Mouse (Mus musculus): Measurements from ENCODE around the gene Dgkz. TPM values are rescaled to one million over a fixed set of nuclear protein-coding genes. Genes with fewer than 3 reads are reported as not detected.

Gene Dgkz
- polyA plus RNA-seq, 1 experiment from 2014 or later = 18.6 TPM

GRCm38 (mm10) chr2:91903171-91903925, 72.3 kb downstream of the Dgkz start:
- WGBS = 88% methylated on average over 3 of the region's 3 CpGs
- no peak overlapping the region for H3K9ac ChIP-seq (ENCODE audit: low read length)

GRCm38 (mm10) chr2:91902336-91902735, 73.3 kb downstream of the Dgkz start:
- WGBS = 72% methylated on average over 5 of the region's 5 CpGs

More at GRCm38 (mm10) chr2:91903171-91903925, 72.3 kb downstream of the Dgkz start:
- DNase-seq (ENCODE audit: low spot score) (no peak), ATAC-seq (ENCODE audit: low FRiP score, low TSS enrichment) (no peak)
- Histone ChIP-seq H3K4me2 (replicated peaks; ENCODE audit: low read depth) (no peak overlapping the region), H3K4me1 (replicated peaks; ENCODE audit: control insufficient read depth, insufficient read depth) (no peaks in the 10 kb centered on the region; the same call in 1 of the 2 replicates), H3K27ac (replicated peaks) (no peak overlapping the region), H3K9me3 (ENCODE audit: control insufficient read depth, low read length) (no peaks in the 10 kb centered on the region), H3K4me3 (ENCODE audit: low read depth, low read length) (no peak overlapping the region), H3K27me3 (ENCODE audit: control insufficient read depth, insufficient read depth, low read length) (no peaks in the 10 kb centered on the region), H3K36me3 (ENCODE audit: control insufficient read depth, insufficient read depth, low read length) (peaks cover 2% of the 10 kb centered on the region; the same call in 1 of the 2 replicates)
- TF ChIP-seq CTCF (IDR thresholded peaks at IDR 0.05; ENCODE audit: low read depth) (no peak), EP300 (optimal IDR thresholded peaks at IDR 0.05) (no peak)

GRCm38 (mm10) chr2:91900431-91900830, 75.2 kb downstream of the Dgkz start:
- H3K27me3 ChIP-seq (ENCODE audit: control insufficient read depth, insufficient read depth, low read length) = no peaks in the 10 kb centered on the region
- 86% methylated on average over 8 of the region's 8 CpGs for WGBS
- H3K9me3 ChIP-seq (ENCODE audit: control insufficient read depth, low read length) = no peaks in the 10 kb centered on the region
- H3K9ac ChIP-seq (ENCODE audit: low read length) = no peak overlapping the region
- no peak overlapping the region for H3K4me2 ChIP-seq (replicated peaks; ENCODE audit: low read depth)
- no peak overlapping the region for H3K4me3 ChIP-seq (ENCODE audit: low read depth, low read length)
- no peak for DNase-seq (ENCODE audit: low spot score)
- ATAC-seq (ENCODE audit: low FRiP score, low TSS enrichment) = no peak
- no peak for TF ChIP-seq EP300 (optimal IDR thresholded peaks at IDR 0.05)
- TF ChIP-seq CTCF (IDR thresholded peaks at IDR 0.05; ENCODE audit: low read depth) = no peak
- peaks cover 2% of the 10 kb centered on the region; the same call in 1 of the 2 replicates for H3K36me3 ChIP-seq (ENCODE audit: control insufficient read depth, insufficient read depth, low read length)
- H3K4me1 ChIP-seq (replicated peaks; ENCODE audit: control insufficient read depth, insufficient read depth) = no peaks in the 10 kb centered on the region; the same call in 1 of the 2 replicates
- no peak overlapping the region for H3K27ac ChIP-seq (replicated peaks)

More at GRCm38 (mm10) chr2:91902336-91902735, 73.3 kb downstream of the Dgkz start:
- Histone ChIP-seq H3K9me3 (ENCODE audit: control insufficient read depth, low read length) (no peaks in the 10 kb centered on the region), H3K27me3 (ENCODE audit: control insufficient read depth, insufficient read depth, low read length) (no peaks in the 10 kb centered on the region), H3K27ac (replicated peaks) (no peak overlapping the region), H3K36me3 (ENCODE audit: control insufficient read depth, insufficient read depth, low read length) (peaks cover 2% of the 10 kb centered on the region; the same call in 1 of the 2 replicates), H3K4me2 (replicated peaks; ENCODE audit: low read depth) (no peak overlapping the region), H3K4me3 (ENCODE audit: low read depth, low read length) (no peak overlapping the region), H3K4me1 (replicated peaks; ENCODE audit: control insufficient read depth, insufficient read depth) (no peaks in the 10 kb centered on the region; the same call in 1 of the 2 replicates), H3K9ac (ENCODE audit: low read length) (no peak overlapping the region)
- ATAC-seq (ENCODE audit: low FRiP score, low TSS enrichment) = no peak
- DNase-seq (ENCODE audit: low spot score) = no peak
- TF ChIP-seq CTCF (IDR thresholded peaks at IDR 0.05; ENCODE audit: low read depth) (no peak), EP300 (optimal IDR thresholded peaks at IDR 0.05) (no peak)

GRCm38 (mm10) chr2:91899141-91899540, 76.5 kb downstream of the Dgkz start:
- Histone ChIP-seq H3K4me3 (ENCODE audit: low read depth, low read length) (no peak overlapping the region), H3K4me1 (replicated peaks; ENCODE audit: control insufficient read depth, insufficient read depth) (no peaks in the 10 kb centered on the region), H3K9me3 (ENCODE audit: control insufficient read depth, low read length) (no peaks in the 10 kb centered on the region), H3K27me3 (ENCODE audit: control insufficient read depth, insufficient read depth, low read length) (no peaks in the 10 kb centered on the region), H3K9ac (ENCODE audit: low read length) (no peak overlapping the region), H3K4me2 (replicated peaks; ENCODE audit: low read depth) (no peak overlapping the region), H3K36me3 (ENCODE audit: control insufficient read depth, insufficient read depth, low read length) (peaks cover 2% of the 10 kb centered on the region; the same call in 1 of the 2 replicates), H3K27ac (replicated peaks) (no peak overlapping the region)
- DNase-seq (ENCODE audit: low spot score) (no peak), ATAC-seq (ENCODE audit: low FRiP score, low TSS enrichment) (no peak)
- 92% methylated on average over 3 of the region's 3 CpGs for WGBS
- TF ChIP-seq EP300 (optimal IDR thresholded peaks at IDR 0.05) (no peak), CTCF (IDR thresholded peaks at IDR 0.05; ENCODE audit: low read depth) (no peak)

GRCm38 (mm10) chr2:91897968-91898367, 77.7 kb downstream of the Dgkz start:
- peaks cover 5% of the 10 kb centered on the region; the same call in 1 of the 2 replicates for H3K36me3 ChIP-seq (ENCODE audit: control insufficient read depth, insufficient read depth, low read length)
- H3K4me2 ChIP-seq (replicated peaks; ENCODE audit: low read depth) = no peak overlapping the region
- H3K9ac ChIP-seq (ENCODE audit: low read length) = no peak overlapping the region
- no peak overlapping the region for H3K27ac ChIP-seq (replicated peaks)
- DNase-seq (ENCODE audit: low spot score) (peak; percentile 45), ATAC-seq (ENCODE audit: low FRiP score, low TSS enrichment) (peak; percentile 78)
- no peak overlapping the region for H3K4me3 ChIP-seq (ENCODE audit: low read depth, low read length)
- no peaks in the 10 kb centered on the region for H3K4me1 ChIP-seq (replicated peaks; ENCODE audit: control insufficient read depth, insufficient read depth)
- no peaks in the 10 kb centered on the region for H3K9me3 ChIP-seq (ENCODE audit: control insufficient read depth, low read length)
- no peak for TF ChIP-seq EP300 (optimal IDR thresholded peaks at IDR 0.05)
- TF ChIP-seq CTCF (IDR thresholded peaks at IDR 0.05; ENCODE audit: low read depth) = no peak
- no peaks in the 10 kb centered on the region for H3K27me3 ChIP-seq (ENCODE audit: control insufficient read depth, insufficient read depth, low read length)

GRCm38 (mm10) chr2:91895401-91895800, 80.3 kb downstream of the Dgkz start:
- H3K9me3 ChIP-seq (ENCODE audit: control insufficient read depth, low read length) = no peaks in the 10 kb centered on the region
- no peaks in the 10 kb centered on the region for H3K27me3 ChIP-seq (ENCODE audit: control insufficient read depth, insufficient read depth, low read length)
- no peak overlapping the region for H3K4me3 ChIP-seq (ENCODE audit: low read depth, low read length)
- TF ChIP-seq EP300 (optimal IDR thresholded peaks at IDR 0.05) (no peak), CTCF (IDR thresholded peaks at IDR 0.05; ENCODE audit: low read depth) (no peak)
- no peak overlapping the region for H3K27ac ChIP-seq (replicated peaks)
- 88% methylated on average over 3 of the region's 3 CpGs for WGBS
- peaks cover 3% of the 10 kb centered on the region; the same call in 1 of the 2 replicates for H3K36me3 ChIP-seq (ENCODE audit: control insufficient read depth, insufficient read depth, low read length)
- no peak overlapping the region for H3K4me2 ChIP-seq (replicated peaks; ENCODE audit: low read depth)
- no peak for DNase-seq (ENCODE audit: low spot score)
- no peaks in the 10 kb centered on the region for H3K4me1 ChIP-seq (replicated peaks; ENCODE audit: control insufficient read depth, insufficient read depth)
- no peak overlapping the region for H3K9ac ChIP-seq (ENCODE audit: low read length)
- no peak for ATAC-seq (ENCODE audit: low FRiP score, low TSS enrichment)
